Mouse (Mus musculus): Measurements from ENCODE around the gene Tfr2. TPM values are rescaled to one million over a fixed set of nuclear protein-coding genes. Genes with fewer than 3 reads are reported as not detected.

Tfr2 gene
- total and polyA plus RNA-seq, 3 experiments = 1.1 to 1.9 (median 1.9) TPM

DNA sequence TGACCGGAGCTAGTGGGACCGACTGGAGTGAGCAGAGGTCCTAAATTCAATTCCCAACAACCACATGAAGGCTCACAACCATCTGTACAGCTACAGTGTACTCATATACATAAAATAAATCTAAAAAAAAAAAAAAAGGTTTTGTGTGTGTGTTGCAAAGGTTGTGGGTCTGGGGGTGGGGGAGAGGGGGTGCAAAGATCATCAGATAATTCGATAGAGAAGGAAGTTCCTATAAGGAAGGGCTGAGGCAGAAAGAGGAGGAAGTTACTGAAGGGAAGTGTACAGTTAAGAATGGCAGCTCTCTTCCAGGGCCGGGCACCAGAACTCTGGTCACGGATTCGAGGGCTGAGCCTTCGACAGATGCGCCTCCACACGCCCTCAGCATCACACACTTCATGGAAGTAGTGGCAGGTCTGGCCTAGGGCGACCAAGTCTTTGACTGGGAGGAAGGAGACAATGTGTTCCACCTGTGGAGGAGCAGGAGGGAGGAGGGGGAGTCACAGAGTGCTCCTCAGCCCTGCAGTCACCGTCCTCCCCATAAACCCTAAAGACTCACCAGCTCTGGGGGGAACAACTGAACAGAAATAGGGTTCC, 54.4 kb downstream of the Tfr2 start:
- no peak for DNase-seq

DNA sequence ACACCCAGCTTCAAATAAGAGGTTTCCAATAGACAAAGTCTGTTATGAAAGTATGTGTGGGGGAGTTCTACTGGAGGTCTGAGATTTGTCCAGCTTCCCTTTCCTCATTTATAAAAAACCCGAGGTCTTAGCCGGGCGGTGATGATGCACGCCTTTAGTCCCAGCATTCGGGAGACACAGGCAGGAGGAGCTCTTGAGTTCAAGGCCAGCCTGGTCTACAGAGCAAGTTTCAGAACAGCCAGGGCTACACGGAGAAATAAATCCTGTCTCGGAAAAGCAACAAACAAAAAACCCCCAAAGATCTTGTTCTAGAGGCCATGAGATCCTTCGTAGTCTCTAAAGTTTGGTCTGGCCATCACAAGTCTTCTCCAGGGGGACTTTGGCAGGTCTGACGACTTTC, 58.4 kb downstream of the Tfr2 start:
- peak; percentile 75 for DNase-seq

DNA sequence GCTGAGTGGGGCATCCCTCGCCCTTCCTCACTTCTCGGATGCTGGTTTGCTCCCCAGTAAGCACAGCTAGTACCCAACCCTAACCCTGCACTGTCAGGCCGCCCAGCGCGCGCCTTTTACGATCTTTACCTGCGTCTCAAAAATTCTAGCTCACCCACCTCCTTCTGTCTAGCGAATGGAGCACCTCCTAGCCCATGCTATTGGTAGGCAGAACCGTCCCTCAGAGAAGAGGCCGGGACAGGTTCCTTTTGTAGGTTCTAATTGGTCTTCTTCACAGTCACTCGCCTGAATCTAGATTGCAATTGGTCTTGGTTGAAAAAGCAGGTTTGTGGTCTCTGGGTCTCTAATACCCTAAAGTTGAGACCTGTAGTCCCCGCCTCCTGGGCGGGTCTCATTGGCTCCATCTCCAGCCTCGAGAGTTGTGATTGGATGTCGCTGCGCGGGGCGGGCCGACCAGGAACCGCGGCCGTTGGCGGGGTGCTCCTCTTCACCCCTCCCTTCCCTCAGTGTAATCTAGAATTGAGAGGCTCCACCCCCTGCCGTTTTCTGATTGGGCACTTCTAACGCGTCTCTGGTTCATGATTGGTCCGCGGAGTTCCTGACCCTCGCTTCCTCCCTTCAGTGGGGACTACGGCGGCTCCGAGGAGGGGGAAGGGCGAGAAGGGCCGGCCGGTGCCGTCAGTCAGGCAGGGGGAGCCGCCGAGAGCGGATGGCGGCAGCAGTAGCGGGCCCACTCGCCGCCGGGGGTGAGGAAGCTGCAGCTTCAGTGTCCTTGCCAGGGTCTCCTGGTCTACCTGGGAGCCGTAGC, 59.1 kb downstream of the Tfr2 start, which contains the start of the genes Fbxo24, Lrch4 and Gm20605:
TSS of gene Fbxo24 (minus strand) at position 505 of the 808 bp plus-strand sequence.
TSS of gene Lrch4 (plus strand) at position 624 of the 808 bp plus-strand sequence.
TSS of gene Gm20605 (plus strand) at position 678 of the 808 bp plus-strand sequence.
- peak; percentile 100 for DNase-seq

DNA sequence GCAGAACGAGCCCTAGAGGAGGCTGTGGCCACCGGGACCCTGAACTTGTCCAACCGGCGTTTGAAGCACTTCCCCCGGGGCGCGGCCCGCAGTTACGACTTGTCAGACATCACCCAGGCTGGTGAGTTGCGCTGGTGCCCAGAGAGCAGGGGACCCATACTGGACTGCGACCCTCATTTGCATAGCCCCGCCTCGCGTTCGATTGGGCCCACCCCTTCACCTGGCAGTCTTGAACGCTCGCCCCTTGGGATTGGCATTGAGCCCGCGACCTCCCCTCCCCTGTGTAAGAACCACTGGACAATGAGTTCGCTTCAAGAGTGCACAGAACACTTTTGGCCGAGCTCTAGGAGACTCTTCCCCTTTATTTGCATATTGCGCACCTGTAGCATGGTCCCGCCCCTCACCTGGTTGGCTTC, 59.7 kb downstream of the Tfr2 start:
- no peak for DNase-seq

DNA sequence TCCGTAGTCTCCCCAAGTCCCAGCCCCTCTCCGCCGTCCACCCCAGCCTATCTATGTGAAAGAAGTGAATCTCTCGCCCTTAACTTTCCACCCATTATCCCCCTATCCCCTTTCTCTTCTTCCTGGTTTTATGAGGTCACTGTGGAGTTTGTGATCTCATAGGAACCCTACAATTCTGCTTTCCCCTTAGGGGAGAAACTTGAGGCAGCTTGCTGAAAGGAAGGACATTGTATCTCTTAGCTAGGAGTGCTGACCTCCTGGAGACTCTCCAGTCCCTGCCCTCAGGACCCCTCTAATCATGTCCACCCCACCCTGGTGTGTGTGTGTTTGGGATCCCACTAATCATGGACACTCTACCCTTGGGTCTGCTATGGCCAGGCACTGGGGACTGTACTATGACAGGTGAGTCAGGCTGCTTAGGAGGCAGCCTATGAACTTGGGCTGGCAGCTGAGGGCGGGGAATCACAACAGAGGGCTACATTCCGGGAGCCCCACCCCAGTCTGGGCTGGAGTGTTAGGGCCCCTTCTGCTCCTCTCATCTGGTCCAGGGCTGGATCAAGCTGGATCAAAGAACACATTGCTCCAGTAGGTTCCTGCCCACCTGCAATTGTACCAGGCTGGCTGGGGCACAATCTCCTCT, 60.4 kb downstream of the Tfr2 start:
- no peak for DNase-seq

DNA sequence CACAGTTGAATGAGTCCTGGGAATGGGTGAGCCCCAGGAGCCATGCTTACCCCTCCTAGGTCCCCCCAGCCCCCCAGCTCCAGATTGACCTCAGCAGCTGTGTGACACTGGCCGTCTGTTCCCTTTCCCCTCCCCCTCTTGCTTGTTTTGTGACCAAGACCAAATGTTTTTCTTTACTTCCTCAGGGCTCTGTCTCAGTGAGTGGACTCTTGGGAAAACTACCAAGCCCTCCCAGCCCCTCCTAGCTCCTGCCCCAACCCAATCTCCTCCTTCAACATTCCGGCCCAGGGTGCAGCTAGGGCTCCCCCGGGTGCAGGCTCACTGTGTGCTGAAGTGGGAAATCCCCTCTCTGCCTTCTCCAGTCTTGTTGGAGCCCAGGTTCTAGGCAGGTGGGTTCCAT, 61.0 kb downstream of the Tfr2 start:
- DNase-seq = no peak

DNA sequence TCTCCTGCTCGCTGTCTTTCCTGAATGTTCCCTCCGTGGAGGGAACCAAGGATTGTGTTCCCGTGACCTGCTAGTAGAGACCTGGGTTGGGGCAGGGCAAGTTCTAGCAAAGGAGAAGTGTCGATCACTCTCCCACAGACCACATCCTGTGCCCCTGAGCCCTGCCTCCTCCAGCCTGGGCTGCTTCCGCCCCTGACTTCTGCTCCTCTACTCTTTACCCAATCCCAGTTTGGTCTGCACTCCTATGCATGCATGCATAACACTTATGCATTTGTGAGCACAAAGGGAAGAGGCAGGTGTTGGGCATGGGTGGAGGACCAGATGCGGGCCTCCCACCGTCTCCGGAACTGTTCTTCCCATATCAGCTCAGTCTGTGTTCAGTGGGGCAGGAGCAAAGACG, 61.5 kb downstream of the Tfr2 start:
- no peak for DNase-seq

DNA sequence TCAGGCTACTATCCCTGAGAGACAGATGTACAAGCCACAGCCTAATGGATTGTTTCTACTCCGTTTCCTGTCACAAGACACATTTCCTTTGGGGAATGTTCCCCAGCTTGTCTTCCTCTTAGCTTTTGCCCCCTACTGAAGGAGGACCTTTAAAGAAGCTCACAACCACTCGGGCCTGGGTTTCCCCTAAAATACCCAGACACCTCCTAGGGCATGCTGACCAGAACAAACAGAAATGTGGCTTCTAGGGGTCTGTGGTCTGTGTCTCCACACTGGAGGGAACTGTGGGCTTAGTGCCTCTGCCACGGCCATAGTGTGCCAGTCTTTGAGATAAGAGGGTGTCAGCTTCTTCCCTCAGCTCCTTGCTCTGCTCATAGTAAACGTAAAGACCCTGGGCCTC, 62.0 kb downstream of the Tfr2 start:
- DNase-seq = no peak

DNA sequence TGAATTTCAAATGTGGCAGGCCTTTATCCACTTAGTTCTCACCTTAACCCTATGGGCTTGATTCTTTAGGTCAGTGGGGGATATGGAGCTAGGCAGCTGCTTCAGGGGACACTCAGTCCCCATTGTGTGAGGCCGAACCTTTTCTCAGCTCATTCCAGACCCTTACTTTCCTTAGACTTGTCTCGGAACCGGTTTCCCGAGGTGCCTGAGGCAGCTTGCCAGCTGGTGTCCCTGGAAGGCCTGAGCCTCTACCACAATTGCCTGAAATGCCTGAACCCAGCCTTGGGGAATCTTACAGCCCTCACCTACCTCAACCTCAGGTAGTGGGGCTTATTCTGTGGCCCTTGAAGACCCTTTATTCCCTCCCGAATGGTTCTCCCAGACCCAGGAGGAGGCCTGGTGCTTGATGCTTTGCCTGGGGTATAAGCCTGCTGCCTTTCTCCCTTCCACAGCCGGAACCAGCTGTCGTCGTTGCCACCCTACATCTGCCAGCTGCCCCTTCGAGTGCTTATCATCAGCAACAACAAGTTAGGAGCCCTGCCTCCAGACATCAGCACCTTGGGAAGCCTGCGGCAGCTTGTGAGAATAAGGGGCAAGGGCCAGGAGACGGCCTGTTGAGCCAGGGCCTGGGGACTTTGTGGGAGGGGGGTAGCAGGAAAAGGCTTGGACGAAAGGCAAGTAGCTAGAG, 63.9 kb downstream of the Tfr2 start:
- no peak for DNase-seq

Small RNA genes lying within 50 kb of the gene (microRNA-seq; reads per million reads assigned to microRNA genes)
- 0.41 to 1.5 reads per million in 2 experiments for gene Mir6418

Other genes with a start within 250 kb of the Tfr2 start
- 10 to 100 TPM in 1 of 2 experiments, 1 to 10 TPM in 1; 7.3 to 12.4 TPM for gene Slc12a9, start 236.2 kb upstream of the Tfr2 start, total RNA-seq (2021)
- gene Slc12a9, start 236.2 kb upstream of the Tfr2 start, polyA plus RNA-seq (2012; rRNA removed) = 30.4 and 33.0 TPM in 2 replicates
- gene Ephb4, start 219.7 kb upstream of the Tfr2 start, total RNA-seq (2021) = 10 to 100 TPM; 44.3 to 68.9 TPM
- gene Ephb4, start 219.7 kb upstream of the Tfr2 start, polyA plus RNA-seq (2012; rRNA removed) = 54.6 and 59.9 TPM in 2 replicates
- not detected for gene Zan, start 92.8 kb upstream of the Tfr2 start, total RNA-seq (2021)
- 0.01 TPM in 2 replicates for gene Zan, start 92.8 kb upstream of the Tfr2 start, polyA plus RNA-seq (2012; rRNA removed)
- 10 to 100 TPM; 23.0 to 31.7 TPM for gene Pop7, start 67.3 kb upstream of the Tfr2 start, total RNA-seq (2021)
- 46.9 and 48.7 TPM in 2 replicates for gene Pop7, start 67.3 kb upstream of the Tfr2 start, polyA plus RNA-seq (2012; rRNA removed)
- 10 to 100 TPM; 25.4 to 31.0 TPM for gene Gigyf1, start 51.3 kb upstream of the Tfr2 start, total RNA-seq (2021)
- gene Gigyf1, start 51.3 kb upstream of the Tfr2 start, polyA plus RNA-seq (2012; rRNA removed) = 37.1 and 38.0 TPM in 2 replicates
- gene Epo, start 36.6 kb upstream of the Tfr2 start, total RNA-seq (2021) = not detected
- gene Epo, start 36.6 kb upstream of the Tfr2 start, polyA plus RNA-seq (2012; rRNA removed) = not detected in 2 replicates
- gene Gnb2, start 36.3 kb upstream of the Tfr2 start, total RNA-seq (2021) = 100 to 1,000 TPM; 553 to 611 TPM
- 1,578 and 1,712 TPM in 2 replicates for gene Gnb2, start 36.3 kb upstream of the Tfr2 start, polyA plus RNA-seq (2012; rRNA removed)
- 1 to 10 TPM; 2.8 to 5.2 TPM for gene Actl6b, start 16.3 kb upstream of the Tfr2 start, total RNA-seq (2021)
- 6.0 and 10.0 TPM in 2 replicates for gene Actl6b, start 16.3 kb upstream of the Tfr2 start, polyA plus RNA-seq (2012; rRNA removed)
- gene Mospd3, start 31.2 kb downstream of the Tfr2 start, total RNA-seq (2021) = 10 to 100 TPM; 45.4 to 54.1 TPM
- 211 TPM in 2 replicates for gene Mospd3, start 31.2 kb downstream of the Tfr2 start, polyA plus RNA-seq (2012; rRNA removed)
- 1,000 to 10,000 TPM; 1,014 to 1,197 TPM for gene Pcolce, start 43.9 kb downstream of the Tfr2 start, total RNA-seq (2021)
- gene Pcolce, start 43.9 kb downstream of the Tfr2 start, polyA plus RNA-seq (2012; rRNA removed) = 1,453 and 1,846 TPM in 2 replicates
- gene Fbxo24, start 59.2 kb downstream of the Tfr2 start, total RNA-seq (2021) = 1 to 10 TPM in 1 of 2 experiments, under 1 TPM in 1; 0.89 to 2.6 TPM
- gene Fbxo24, start 59.2 kb downstream of the Tfr2 start, polyA plus RNA-seq (2012; rRNA removed) = 2.5 and 3.3 TPM in 2 replicates
- 10 to 100 TPM; 27.9 to 31.7 TPM for gene Lrch4, start 59.3 kb downstream of the Tfr2 start, total RNA-seq (2021)
- 36.7 and 52.7 TPM in 2 replicates for gene Lrch4, start 59.3 kb downstream of the Tfr2 start, polyA plus RNA-seq (2012; rRNA removed)
- gene Gm20605, start 59.3 kb downstream of the Tfr2 start, total RNA-seq (2021) = 1 to 10 TPM; 6.4 to 7.4 TPM
- 30.4 and 31.4 TPM in 2 replicates for gene Gm20605, start 59.3 kb downstream of the Tfr2 start, polyA plus RNA-seq (2012; rRNA removed)
- gene Sap25, start 71.5 kb downstream of the Tfr2 start, total RNA-seq (2021) = 10 to 100 TPM in 1 of 2 experiments, 1 to 10 TPM in 1; 3.0 to 14.8 TPM
- gene Sap25, start 71.5 kb downstream of the Tfr2 start, polyA plus RNA-seq (2012; rRNA removed) = 81.3 and 84.6 TPM in 2 replicates
- gene Irs3, start 75.9 kb downstream of the Tfr2 start, total RNA-seq (2021) = 10 to 100 TPM in 1 of 2 experiments, 1 to 10 TPM in 1; 9.6 to 14.2 TPM
- gene Irs3, start 75.9 kb downstream of the Tfr2 start, polyA plus RNA-seq (2012; rRNA removed) = 18.9 and 32.8 TPM in 2 replicates
- 10 to 100 TPM; 29.2 to 37.6 TPM for gene Agfg2, start 114.9 kb downstream of the Tfr2 start, total RNA-seq (2021)
- 73.7 and 85.2 TPM in 2 replicates for gene Agfg2, start 114.9 kb downstream of the Tfr2 start, polyA plus RNA-seq (2012; rRNA removed)
- gene Nyap1, start 171.8 kb downstream of the Tfr2 start, total RNA-seq (2021) = 1 to 10 TPM; 2.2 to 6.0 TPM
- gene Nyap1, start 171.8 kb downstream of the Tfr2 start, polyA plus RNA-seq (2012; rRNA removed) = 7.3 and 8.9 TPM in 2 replicates
- 10 to 100 TPM; 82.9 to 89.9 TPM for gene Tsc22d4, start 175.9 kb downstream of the Tfr2 start, total RNA-seq (2021)
- 123 and 136 TPM in 2 replicates for gene Tsc22d4, start 175.9 kb downstream of the Tfr2 start, polyA plus RNA-seq (2012; rRNA removed)
- gene Ppp1r35, start 209.0 kb downstream of the Tfr2 start, total RNA-seq (2021) = 10 to 100 TPM; 16.1 to 40.1 TPM
- 61.5 and 83.6 TPM in 2 replicates for gene Ppp1r35, start 209.0 kb downstream of the Tfr2 start, polyA plus RNA-seq (2012; rRNA removed)
- 10 to 100 TPM; 43.9 to 46.4 TPM for gene Mepce, start 217.8 kb downstream of the Tfr2 start, total RNA-seq (2021)
- gene Mepce, start 217.8 kb downstream of the Tfr2 start, polyA plus RNA-seq (2012; rRNA removed) = 29.9 and 35.4 TPM in 2 replicates
- gene Zcwpw1, start 218.0 kb downstream of the Tfr2 start, total RNA-seq (2021) = 1 to 10 TPM; 2.0 to 2.2 TPM
- gene Zcwpw1, start 218.0 kb downstream of the Tfr2 start, polyA plus RNA-seq (2012; rRNA removed) = 0.38 and 0.56 TPM in 2 replicates

Measured in adrenal gland, adult 2 months (tissue).